Mouse (Mus musculus): ENCODE data around the gene Mvb12b. TPM values are rescaled to one million over a fixed set of nuclear protein-coding genes. Genes with fewer than 3 reads are reported as not detected.
A peak's percentile ranks its signal among the peaks of the same experiment; 100 is the strongest.

Mvb12b gene
- polyA plus RNA-seq, 1 experiment from 2014 or later, result 16.6 TPM

- Histone ChIP-seq H3K9me3 (no peaks in the 10 kb centered on the region), H3K27ac (no peak overlapping the region), H3K4me3 (no peak overlapping the region), H3K4me1 (peaks cover 27% of the 10 kb centered on the region), H3K27me3 (ENCODE audit: insufficient read depth, poor library complexity, severe bottlenecking) (peaks cover 91% of the 10 kb centered on the region), H3K36me3 (peaks cover 3% of the 10 kb centered on the region; the same call in 1 of the 2 replicates)
- WGBS, result 77% methylated on average over 9 of the region's 9 CpGs
- DNase-seq (ENCODE audit: low spot score), result no peak
Observed at GRCm38 (mm10) chr2:33836660-33837213, 51.0 kb downstream of the Mvb12b start.

GRCm38 (mm10) chr2:33835038-33835437, 52.7 kb downstream of the Mvb12b start:
- WGBS, result 86% methylated on average over 8 of the region's 8 CpGs

GRCm38 (mm10) chr2:33833902-33834301, 53.8 kb downstream of the Mvb12b start:
- Histone ChIP-seq H3K27ac (no peak overlapping the region), H3K4me3 (no peak overlapping the region), H3K36me3 (peaks cover 3% of the 10 kb centered on the region; the same call in 1 of the 2 replicates), H3K27me3 (ENCODE audit: insufficient read depth, poor library complexity, severe bottlenecking) (peaks cover 76% of the 10 kb centered on the region), H3K4me1 (peaks cover 20% of the 10 kb centered on the region), H3K9me3 (no peaks in the 10 kb centered on the region)
- no peak for DNase-seq (ENCODE audit: low spot score)
- WGBS, result 100% methylated on average over 1 of the region's 1 CpGs

More at GRCm38 (mm10) chr2:33835038-33835437, 52.7 kb downstream of the Mvb12b start:
- Histone ChIP-seq H3K27me3 (ENCODE audit: insufficient read depth, poor library complexity, severe bottlenecking) (peaks cover 81% of the 10 kb centered on the region), H3K36me3 (peaks cover 3% of the 10 kb centered on the region; the same call in 1 of the 2 replicates), H3K4me3 (no peak overlapping the region), H3K4me1 (peaks cover 27% of the 10 kb centered on the region), H3K9me3 (no peaks in the 10 kb centered on the region), H3K27ac (no peak overlapping the region)
- DNase-seq (ENCODE audit: low spot score), result no peak

GRCm38 (mm10) chr2:33829870-33830269, 57.9 kb downstream of the Mvb12b start:
- peaks cover 25% of the 10 kb centered on the region for H3K36me3 ChIP-seq
- 95% methylated on average over 2 of the region's 2 CpGs for whole genome bisulfite sequencing
- no peaks in the 10 kb centered on the region for H3K9me3 ChIP-seq
- H3K27me3 ChIP-seq (ENCODE audit: insufficient read depth, poor library complexity, severe bottlenecking), result peaks cover 62% of the 10 kb centered on the region
- H3K4me1 ChIP-seq, result peaks cover 30% of the 10 kb centered on the region
- H3K4me3 ChIP-seq, result no peak overlapping the region
- DNase-seq (ENCODE audit: low spot score), result no peak
- H3K27ac ChIP-seq, result no peak overlapping the region

- H3K4me3 ChIP-seq, result no peak overlapping the region
Observed at GRCm38 (mm10) chr2:33826777-33827176, 61.0 kb downstream of the Mvb12b start.

GRCm38 (mm10) chr2:33824935-33825514, 62.7 kb downstream of the Mvb12b start:
- peaks cover 42% of the 10 kb centered on the region for H3K36me3 ChIP-seq
- H3K27me3 ChIP-seq (ENCODE audit: insufficient read depth, poor library complexity, severe bottlenecking), result peaks cover 53% of the 10 kb centered on the region
- H3K4me3 ChIP-seq, result no peak overlapping the region
- no peaks in the 10 kb centered on the region for H3K9me3 ChIP-seq
- H3K27ac ChIP-seq, result no peak overlapping the region
- peaks cover 34% of the 10 kb centered on the region for H3K4me1 ChIP-seq
- 91% methylated on average over 11 of the region's 11 CpGs for WGBS
- no peak for DNase-seq (ENCODE audit: low spot score)

More at GRCm38 (mm10) chr2:33826777-33827176, 61.0 kb downstream of the Mvb12b start:
- no peaks in the 10 kb centered on the region for H3K9me3 ChIP-seq
- DNase-seq (ENCODE audit: low spot score), result no peak
- H3K27ac ChIP-seq, result 0 out of 2 replicates have a peak overlapping the region, but pooled peaks have one; percentile 1
- WGBS, result 88% methylated on average over 6 of the region's 6 CpGs
- peaks cover 35% of the 10 kb centered on the region for H3K4me1 ChIP-seq
- H3K36me3 ChIP-seq, result peaks cover 42% of the 10 kb centered on the region
- peaks cover 52% of the 10 kb centered on the region for H3K27me3 ChIP-seq (ENCODE audit: insufficient read depth, poor library complexity, severe bottlenecking)

- Histone ChIP-seq H3K27ac (peak overlapping the region; percentile 22; the same call in 1 of the 2 replicates), H3K36me3 (peaks cover 45% of the 10 kb centered on the region)
- WGBS, result 30% methylated on average over 13 of the region's 13 CpGs
Observed at GRCm38 (mm10) chr2:33821677-33822607, 65.8 kb downstream of the Mvb12b start.

GRCm38 (mm10) chr2:33820450-33820849, 67.3 kb downstream of the Mvb12b start:
- no peak overlapping the region for H3K27ac ChIP-seq
- no peaks in the 10 kb centered on the region for H3K9me3 ChIP-seq
- H3K4me3 ChIP-seq, result no peak overlapping the region
- peaks cover 35% of the 10 kb centered on the region for H3K36me3 ChIP-seq
- peaks cover 40% of the 10 kb centered on the region; the same call in 1 of the 2 replicates for H3K27me3 ChIP-seq (ENCODE audit: insufficient read depth, poor library complexity, severe bottlenecking)
- DNase-seq (ENCODE audit: low spot score), result no peak
- 87% methylated on average over 3 of the region's 3 CpGs for WGBS
- H3K4me1 ChIP-seq, result peaks cover 16% of the 10 kb centered on the region

More at GRCm38 (mm10) chr2:33821677-33822607, 65.8 kb downstream of the Mvb12b start:
- Histone ChIP-seq H3K4me1 (peaks cover 24% of the 10 kb centered on the region), H3K4me3 (no peak overlapping the region), H3K9me3 (no peaks in the 10 kb centered on the region), H3K27me3 (ENCODE audit: insufficient read depth, poor library complexity, severe bottlenecking) (peaks cover 34% of the 10 kb centered on the region; the same call in 1 of the 2 replicates)
- DNase-seq (ENCODE audit: low spot score), result peak; percentile 93

GRCm38 (mm10) chr2:33820037-33820436, 67.7 kb downstream of the Mvb12b start:
- DNase-seq (ENCODE audit: low spot score), result no peak
- H3K9me3 ChIP-seq, result no peaks in the 10 kb centered on the region
- H3K4me1 ChIP-seq, result peaks cover 13% of the 10 kb centered on the region
- H3K27ac ChIP-seq, result no peak overlapping the region
- peaks cover 36% of the 10 kb centered on the region; the same call in 1 of the 2 replicates for H3K27me3 ChIP-seq (ENCODE audit: insufficient read depth, poor library complexity, severe bottlenecking)
- H3K4me3 ChIP-seq, result no peak overlapping the region
- WGBS, result 85% methylated on average over 5 of the region's 5 CpGs
- H3K36me3 ChIP-seq, result peaks cover 31% of the 10 kb centered on the region

- DNase-seq (ENCODE audit: low spot score), result no peak
- Histone ChIP-seq H3K9me3 (no peaks in the 10 kb centered on the region), H3K4me1 (peaks cover 25% of the 10 kb centered on the region), H3K4me3 (no peak overlapping the region), H3K36me3 (peaks cover 16% of the 10 kb centered on the region), H3K27me3 (ENCODE audit: insufficient read depth, poor library complexity, severe bottlenecking) (peaks cover 25% of the 10 kb centered on the region; the same call in 1 of the 2 replicates), H3K27ac (no peak overlapping the region)
- WGBS, result 91% methylated on average over 2 of the region's 2 CpGs
Observed at GRCm38 (mm10) chr2:33818385-33818784, 69.4 kb downstream of the Mvb12b start.

- DNase-seq (ENCODE audit: low spot score), result no peak
- peaks cover 20% of the 10 kb centered on the region; the same call in 1 of the 2 replicates for H3K27me3 ChIP-seq (ENCODE audit: insufficient read depth, poor library complexity, severe bottlenecking)
- H3K36me3 ChIP-seq, result peaks cover 10% of the 10 kb centered on the region
- H3K4me1 ChIP-seq, result peaks cover 28% of the 10 kb centered on the region
- 79% methylated on average over 9 of the region's 9 CpGs for WGBS
- H3K27ac ChIP-seq, result no peak overlapping the region
- H3K4me3 ChIP-seq, result no peak overlapping the region
- H3K9me3 ChIP-seq, result no peaks in the 10 kb centered on the region
Observed at GRCm38 (mm10) chr2:33817663-33818346, 69.9 kb downstream of the Mvb12b start.

GRCm38 (mm10) chr2:33817080-33817479, 70.7 kb downstream of the Mvb12b start:
- H3K4me1 ChIP-seq, result peaks cover 30% of the 10 kb centered on the region
- H3K27me3 ChIP-seq (ENCODE audit: insufficient read depth, poor library complexity, severe bottlenecking), result peaks cover 19% of the 10 kb centered on the region; the same call in 1 of the 2 replicates
- peaks cover 9% of the 10 kb centered on the region for H3K36me3 ChIP-seq
- H3K9me3 ChIP-seq, result no peaks in the 10 kb centered on the region
- 79% methylated on average over 4 of the region's 4 CpGs for WGBS
- no peak for DNase-seq (ENCODE audit: low spot score)
- H3K27ac ChIP-seq, result no peak overlapping the region
- H3K4me3 ChIP-seq, result no peak overlapping the region
